Mouse (Mus musculus) hindlimb bud, embryonic 11.5 days (tissue): Measurements from ENCODE around the gene Olfr1367.
"Not testable (repeated sequence)": the region's sequence is repeated elsewhere in the genome, so short reads cannot be mapped to it uniquely, and the experiment has no call there.

Experiments used
- DNase-seq: peaks from one replicate; pipeline ENCODE4 v3.0.0-alpha.2; 2012; ENCODE audit warnings: low read depth, low spot score; ENCODE audit errors: extremely low spot score

Gene Olfr1367

GRCm38 (mm10) chr13:21395623-21396022, 48.9 kb downstream of the Olfr1367 start:
- DNase-seq: no peak

- not testable (repeated sequence) for DNase-seq
These were observed 49.3 kb downstream of the Olfr1367 start for GRCm38 (mm10) chr13:21396048-21396447.

GRCm38 (mm10) chr13:21397486-21397885, 50.8 kb downstream of the Olfr1367 start:
- DNase-seq: no peak
